Mouse (Mus musculus) bone marrow macrophage, adult 2 months (primary cell): ENCODE data around the gene Plk5. TPM values are rescaled to one million over a fixed set of nuclear protein-coding genes. Genes with fewer than 3 reads are reported as not detected.

Experiments
- H3K27ac ChIP-seq: 2 replicates; pipeline ENCODE4 v1.5.1; 2012; ENCODE audit warnings: low read depth, low read length; ENCODE audit not compliant: insufficient read depth
- H3K4me1 ChIP-seq: 2 replicates; pipeline ENCODE4 v1.6.1; 2012; ENCODE audit warnings: low read length; ENCODE audit not compliant: control insufficient read depth, insufficient read depth
- H3K4me3 ChIP-seq: 2 replicates; pipeline ENCODE4 v1.5.1; 2012; ENCODE audit warnings: mild to moderate bottlenecking, low read length, moderate library complexity; ENCODE audit not compliant: insufficient read depth
- CTCF ChIP-seq: IDR thresholded peaks from 2 replicates; pipeline ENCODE4 v1.5.1; 2012; ENCODE audit warnings: low read depth, mild to moderate bottlenecking, low read length, moderate library complexity
- POLR2A ChIP-seq: IDR thresholded peaks from 2 replicates; pipeline ENCODE4 v1.6.1; 2012; ENCODE audit warnings: mild to moderate bottlenecking, low read depth, low read length, borderline replicate concordance
- polyA plus RNA-seq: library from polyadenylated mRNA; stranded (reverse); fragments of >200 nt; gene quantifications from 2 replicates; pipeline ENCODE4 v1.2.4, GENCODE M21; 2012; ENCODE audit not compliant: missing spikeins, insufficient read depth, insufficient read length

Plk5 gene
- polyA plus RNA-seq, 1 experiment, result not detected

- TF ChIP-seq POLR2A (no peak), CTCF (no peak)
- no peaks in the 10 kb centered on the region for H3K4me1 ChIP-seq
These were observed 828 bp upstream of the Plk5 start for GRCm38 (mm10) chr10:80355431-80355830.

DNA sequence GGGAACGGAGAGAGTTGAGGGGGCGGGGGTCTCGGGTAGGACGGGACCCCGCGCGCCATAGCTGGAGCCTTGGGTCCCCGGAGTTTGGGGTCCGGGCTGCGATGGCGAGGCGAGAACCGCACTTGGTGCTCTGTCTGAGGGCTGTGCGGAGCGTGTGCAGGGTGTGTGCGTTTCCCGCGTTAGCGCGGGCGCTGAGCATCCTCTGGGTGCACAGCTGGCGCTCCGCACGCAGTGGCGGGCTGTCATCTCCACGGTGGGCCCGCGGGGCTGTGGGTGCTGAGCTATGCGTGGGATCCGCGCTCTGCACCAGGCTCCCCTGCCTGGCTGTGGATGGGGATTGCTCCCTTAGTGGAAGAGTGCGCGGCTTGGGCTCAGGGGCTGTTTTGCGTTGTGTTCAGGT, 478 bp downstream of the Plk5 start:
- Histone ChIP-seq H3K4me3 (no peak overlapping the region), H3K27ac (no peak overlapping the region), H3K4me1 (no peaks in the 10 kb centered on the region)
- TF ChIP-seq CTCF, result no peak
- TF ChIP-seq POLR2A, result no peak

More at GRCm38 (mm10) chr10:80355431-80355830, 828 bp upstream of the Plk5 start:
- Histone ChIP-seq H3K4me3 (no peak overlapping the region), H3K27ac (no peak overlapping the region)

- Histone ChIP-seq H3K4me3 (no peak overlapping the region), H3K27ac (no peak overlapping the region), H3K4me1 (no peaks in the 10 kb centered on the region)
- TF ChIP-seq CTCF, result no peak
- TF ChIP-seq POLR2A, result no peak
These were observed 1.1 kb downstream of the Plk5 start for GRCm38 (mm10) chr10:80357336-80357735.

DNA sequence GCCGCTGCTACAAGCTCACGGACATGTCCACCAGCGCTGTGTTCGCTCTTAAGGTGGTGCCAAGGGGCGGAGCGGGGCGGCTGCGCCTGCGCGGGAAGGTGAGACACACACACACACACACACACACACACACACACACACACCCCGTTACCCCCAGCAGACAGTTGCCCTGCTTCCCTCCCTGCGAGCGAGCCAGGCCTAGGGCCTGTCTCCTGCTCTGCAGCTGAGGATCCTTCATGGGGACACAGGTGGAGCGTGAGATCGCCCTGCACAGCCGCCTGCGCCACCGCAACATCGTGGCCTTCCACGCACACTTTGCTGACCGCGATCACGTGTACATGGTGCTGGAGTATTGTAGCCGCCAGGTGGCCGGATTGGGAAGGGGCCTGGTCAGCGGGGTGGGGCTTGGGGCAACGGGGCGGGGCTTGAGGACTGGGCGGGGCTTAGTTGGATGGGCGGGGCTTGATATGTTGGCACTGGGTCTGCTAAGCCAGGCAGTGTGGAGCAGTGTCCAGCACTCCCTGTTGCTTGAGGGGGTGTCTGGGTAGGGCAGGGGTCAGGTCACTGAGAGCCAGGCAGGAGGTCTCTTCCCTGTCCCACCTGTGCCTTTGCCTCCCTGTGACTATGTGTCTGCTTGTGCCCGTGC, 1.9 kb downstream of the Plk5 start:
- TF ChIP-seq POLR2A (no peak), CTCF (no peak)
- Histone ChIP-seq H3K27ac (no peak overlapping the region), H3K4me3 (no peak overlapping the region)

DNA sequence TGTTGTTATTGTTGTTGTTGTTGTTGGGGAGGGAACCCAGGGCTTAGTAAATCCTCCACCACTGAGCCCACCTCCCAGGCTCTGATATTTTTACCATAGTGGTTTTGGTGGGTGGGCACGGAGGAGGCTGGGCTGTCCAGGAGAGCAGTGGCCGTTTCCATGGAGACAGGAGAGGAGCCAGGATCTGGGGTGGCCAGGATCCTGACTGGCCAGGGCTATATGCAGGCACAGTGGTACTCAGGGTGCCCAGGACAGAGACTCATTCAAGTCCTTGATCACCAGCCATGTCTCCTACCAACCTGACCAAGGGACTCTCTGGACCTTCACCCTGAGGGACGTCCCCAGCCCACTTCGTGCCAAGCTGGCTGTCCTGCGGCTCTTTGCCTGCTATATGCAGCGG, 7.5 kb downstream of the Plk5 start:
- TF ChIP-seq CTCF (no peak), POLR2A (no peak)
- Histone ChIP-seq H3K4me3 (no peak overlapping the region), H3K27ac (no peak overlapping the region), H3K4me1 (no peaks in the 10 kb centered on the region)

More for the DNA sequence above, 1.9 kb downstream of the Plk5 start:
- no peaks in the 10 kb centered on the region for H3K4me1 ChIP-seq

DNA sequence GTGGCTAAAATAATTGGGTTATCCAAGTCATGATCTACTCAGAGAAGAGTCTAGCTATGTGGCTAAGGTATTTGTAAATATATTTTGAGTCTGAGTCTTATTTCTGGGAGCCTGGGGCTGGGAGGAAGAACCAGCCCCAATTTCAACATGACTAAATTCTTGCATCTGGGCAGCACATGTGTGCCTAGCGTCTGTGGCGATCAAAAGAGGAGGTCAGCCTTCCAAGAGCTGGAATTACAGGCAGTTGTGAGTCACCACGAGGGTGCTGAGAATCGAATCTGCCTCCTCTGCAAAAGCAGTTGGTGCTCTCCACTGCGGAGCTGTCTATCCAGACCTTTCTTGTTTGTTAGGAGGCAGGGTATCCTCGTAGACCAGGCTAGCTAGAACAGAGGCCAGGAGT, 9.5 kb downstream of the Plk5 start:
- Histone ChIP-seq H3K27ac (no peak overlapping the region), H3K4me1 (no peaks in the 10 kb centered on the region), H3K4me3 (no peak overlapping the region)
- TF ChIP-seq POLR2A, result no peak

DNA sequence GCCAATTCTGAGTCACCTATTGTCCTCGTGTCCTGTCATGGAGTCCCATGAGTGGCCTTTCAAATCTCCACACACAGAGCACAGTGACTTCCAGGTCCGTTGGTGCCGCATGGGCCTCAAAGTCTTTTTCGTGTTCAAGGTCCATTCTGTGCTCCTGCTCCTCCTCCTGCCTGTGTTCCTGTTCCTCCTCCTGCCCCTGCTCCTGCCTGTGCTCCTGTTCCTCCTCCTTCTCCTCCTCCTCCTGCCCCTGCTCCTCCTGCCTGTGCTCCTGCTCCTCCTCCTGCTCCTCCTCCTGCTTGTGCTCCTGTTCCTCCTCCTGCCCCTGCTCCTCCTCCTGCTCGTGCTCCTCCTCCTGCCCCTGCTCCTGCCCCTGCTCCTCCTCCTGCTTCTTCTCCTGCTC, 11.7 kb downstream of the Plk5 start:
- Histone ChIP-seq H3K4me3 (no peak overlapping the region), H3K4me1 (no peaks in the 10 kb centered on the region), H3K27ac (no peak overlapping the region)
- TF ChIP-seq POLR2A, result no peak
- no peak for TF ChIP-seq CTCF

- H3K4me3 ChIP-seq, result no peak overlapping the region
- H3K4me1 ChIP-seq, result no peaks in the 10 kb centered on the region
- no peak overlapping the region for H3K27ac ChIP-seq
- TF ChIP-seq POLR2A, result no peak
- TF ChIP-seq CTCF, result no peak
These were observed 12.1 kb downstream of the Plk5 start for GRCm38 (mm10) chr10:80368392-80368791.

- Histone ChIP-seq H3K4me1 (no peaks in the 10 kb centered on the region), H3K4me3 (no peak overlapping the region), H3K27ac (no peak overlapping the region)
- TF ChIP-seq POLR2A (no peak), CTCF (no peak)
These were observed 13.9 kb downstream of the Plk5 start for GRCm38 (mm10) chr10:80369995-80370747.

- Histone ChIP-seq H3K4me3 (no peak overlapping the region), H3K4me1 (no peaks in the 10 kb centered on the region), H3K27ac (no peak overlapping the region)
- TF ChIP-seq POLR2A, result no peak
- no peak for TF ChIP-seq CTCF
These were observed 15.2 kb downstream of the Plk5 start for GRCm38 (mm10) chr10:80371411-80371966.
